Mouse (Mus musculus) brain, adult 2 months (tissue): ENCODE measurements around the gene Hba-a1.
"Not testable (repeated sequence)": the region's sequence is repeated elsewhere in the genome, so short reads cannot be mapped to it uniquely, and the experiment has no call there.

ENCODE experiments used
- DNase-seq: peaks from one replicate; pipeline ENCODE4 v3.0.0; 2011; ENCODE audit warnings: low read depth, low spot score

Gene Hba-a1

DNA sequence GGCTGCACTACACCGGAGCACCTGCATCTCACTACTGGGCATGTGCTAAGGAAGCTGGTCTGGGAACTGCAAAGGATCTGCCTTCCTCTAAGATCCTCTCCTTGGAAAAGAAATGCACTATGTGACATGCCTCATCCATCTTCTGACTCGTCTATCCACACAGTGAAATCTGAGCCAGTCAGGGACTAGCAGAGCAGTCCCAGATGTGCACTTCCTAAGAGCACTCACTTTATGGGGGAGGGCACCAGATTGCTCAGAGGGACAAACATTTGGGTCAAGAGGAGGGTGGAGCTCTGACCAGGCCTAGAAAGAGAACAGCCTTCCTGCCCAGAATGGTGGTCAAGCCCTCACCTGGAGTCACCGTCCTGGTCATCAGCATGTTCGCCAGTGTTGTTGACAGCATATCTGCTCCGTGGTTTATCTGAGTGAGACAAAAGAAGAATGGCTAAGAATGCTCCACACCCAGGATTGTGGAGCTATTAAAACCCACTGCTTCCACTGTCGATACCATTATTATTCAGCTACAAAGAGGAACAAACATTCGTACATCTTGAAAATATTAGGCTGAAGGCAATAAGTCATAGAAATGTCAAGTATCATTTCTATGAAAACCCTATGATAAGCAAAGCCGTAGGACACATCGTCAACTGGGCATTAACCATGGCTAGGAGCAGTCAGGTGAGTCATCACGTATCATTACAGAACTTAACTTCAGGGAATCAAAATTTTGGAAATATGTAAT, 20.5 kb upstream of the Hba-a1 start:
- DNase-seq, result no peak

DNA sequence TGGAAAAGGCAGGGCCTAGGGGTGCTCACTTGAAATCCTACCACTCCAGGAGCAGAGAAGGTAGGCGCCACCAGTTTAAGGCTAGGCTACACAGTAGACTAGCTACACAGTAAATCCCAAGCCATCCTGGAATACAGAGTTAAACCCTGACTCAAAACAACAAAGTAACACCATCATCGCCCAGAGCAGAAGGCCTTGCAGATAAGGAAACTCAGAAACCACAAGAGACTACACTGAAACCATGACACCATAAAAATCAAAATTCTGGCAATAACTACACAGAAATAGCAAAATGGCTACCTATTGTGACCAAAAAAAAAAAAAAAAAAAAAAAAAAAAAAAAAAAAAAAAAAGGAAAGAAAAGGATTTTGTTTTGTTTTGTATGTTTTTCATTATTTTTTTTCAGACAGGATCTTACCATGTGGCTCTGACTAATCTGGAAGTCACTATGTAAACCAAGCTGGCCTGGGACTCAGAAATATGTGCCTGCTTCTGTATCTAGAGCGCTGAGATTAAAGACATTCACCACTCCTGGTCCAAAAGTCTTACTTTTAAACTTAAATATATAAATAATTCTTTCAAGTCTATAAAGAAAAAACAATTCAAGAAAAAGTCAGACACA, 18.1 kb upstream of the Hba-a1 start:
- DNase-seq, result no peak

DNA sequence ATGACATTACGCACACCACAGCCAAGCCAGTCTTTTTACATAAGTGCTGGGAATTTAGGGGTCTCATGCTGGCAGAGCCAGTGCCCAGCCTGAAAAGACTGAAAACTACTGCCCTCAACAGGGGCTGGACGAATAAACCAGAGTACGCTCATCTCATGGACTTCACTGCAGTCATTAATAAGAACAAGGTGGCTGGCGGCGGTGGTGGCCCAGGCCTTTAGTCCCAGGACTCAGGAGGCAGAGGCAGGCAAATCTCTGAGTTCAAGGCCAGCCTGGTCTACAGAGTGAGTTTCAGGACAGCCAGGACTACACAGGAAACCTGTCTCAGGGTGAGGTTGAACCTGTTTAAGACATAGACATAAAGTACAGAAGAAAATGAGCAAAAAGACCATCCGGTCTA, 17.1 kb upstream of the Hba-a1 start:
- DNase-seq, result no peak

DNA sequence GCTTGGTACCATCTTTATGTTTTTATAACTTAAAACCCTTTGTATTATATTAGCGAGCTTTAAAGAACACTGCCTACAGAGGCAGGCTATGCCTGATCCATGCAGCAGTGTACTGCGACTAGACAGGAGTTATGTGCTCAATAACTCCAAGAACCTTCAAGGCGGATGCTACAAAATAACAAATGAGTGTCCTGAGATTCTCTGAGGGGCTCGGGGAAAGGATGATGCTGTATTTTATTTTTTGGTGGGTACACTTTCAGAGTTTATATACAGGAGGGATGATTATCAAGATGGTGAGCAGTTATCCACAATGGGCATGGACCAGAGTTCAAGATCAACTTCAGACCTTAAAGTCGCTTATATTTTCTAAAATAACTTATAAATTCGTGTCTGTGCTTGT, 16.5 kb upstream of the Hba-a1 start:
- peak; percentile 14 for DNase-seq

DNA sequence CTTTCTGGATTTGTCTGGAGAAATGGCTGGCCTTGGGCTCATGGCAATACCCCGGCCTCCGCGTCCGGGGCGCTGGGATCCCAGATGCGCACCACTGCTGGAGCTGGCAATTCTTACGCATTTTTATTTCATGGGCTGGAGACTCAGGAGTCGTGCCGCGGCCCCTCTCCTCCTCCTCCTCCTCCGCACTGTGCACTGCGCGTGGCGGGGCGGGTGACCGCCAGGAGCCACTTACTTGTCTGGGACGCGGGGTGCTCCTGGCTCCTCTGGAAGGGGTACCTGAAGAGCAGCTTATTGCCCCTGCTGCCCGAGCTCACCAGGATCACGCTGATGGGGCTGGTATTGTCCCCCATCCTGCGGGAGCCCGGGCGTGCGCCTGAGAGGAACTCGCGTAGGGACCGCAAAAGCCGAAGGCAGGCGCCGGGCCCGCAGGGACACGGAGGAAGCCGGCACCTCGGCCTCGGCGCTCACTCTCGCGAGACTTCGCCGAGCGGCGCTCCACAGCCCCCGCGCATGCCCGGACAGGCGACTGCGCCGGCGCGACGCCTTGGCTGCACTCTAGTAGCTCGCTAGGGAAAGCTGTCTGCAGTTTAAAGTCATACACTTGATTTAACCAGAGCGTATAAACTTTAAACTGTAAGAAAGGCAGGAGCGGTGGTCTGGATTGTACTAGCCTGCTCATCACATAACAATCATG, 16.0 kb upstream of the Hba-a1 start, which contains the start of gene Nprl3:
Gene Nprl3 (minus strand): TSS at position 520 of the 697 bp plus-strand sequence.
- peak; percentile 97 for DNase-seq

DNA sequence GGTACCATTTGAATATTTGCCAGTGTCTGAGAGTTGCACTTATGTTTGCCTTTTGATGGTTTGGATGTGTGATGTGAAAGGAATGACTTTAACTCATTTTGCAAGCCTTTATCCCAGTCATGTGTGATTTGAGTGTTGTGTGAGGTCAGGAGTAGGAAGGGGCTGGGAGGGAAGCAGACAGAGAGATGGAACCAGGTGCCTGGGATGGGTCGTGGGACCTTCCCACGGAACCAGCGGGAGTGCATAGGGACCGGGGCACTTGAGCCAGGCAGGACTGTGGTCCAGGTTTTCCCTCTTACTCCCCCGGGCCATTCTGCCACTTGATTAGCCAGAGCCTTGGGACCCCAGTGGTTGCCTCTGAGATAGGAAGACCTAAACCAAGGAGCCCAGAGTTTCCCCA, 15.3 kb upstream of the Hba-a1 start:
- no peak for DNase-seq

DNA sequence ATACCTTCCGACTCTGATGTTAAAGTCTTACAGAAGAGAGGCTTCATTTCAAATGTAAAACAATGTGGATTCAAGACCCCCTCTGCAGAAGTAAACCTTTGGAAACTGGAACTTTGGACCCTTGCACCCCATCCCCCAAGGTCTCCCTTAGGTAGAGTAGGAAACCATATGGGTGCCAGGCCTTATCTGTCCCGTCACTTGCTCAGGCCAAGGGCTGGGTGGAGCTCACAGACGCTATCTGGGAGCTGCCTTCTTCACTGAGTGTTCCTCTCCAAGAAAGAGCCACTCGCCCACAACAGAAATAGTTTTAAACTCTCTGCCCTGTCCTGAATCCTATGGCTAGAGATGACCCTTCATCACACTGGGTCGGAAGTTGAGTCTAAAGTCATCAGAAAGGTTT, 14.4 kb upstream of the Hba-a1 start:
- DNase-seq, result no peak

DNA sequence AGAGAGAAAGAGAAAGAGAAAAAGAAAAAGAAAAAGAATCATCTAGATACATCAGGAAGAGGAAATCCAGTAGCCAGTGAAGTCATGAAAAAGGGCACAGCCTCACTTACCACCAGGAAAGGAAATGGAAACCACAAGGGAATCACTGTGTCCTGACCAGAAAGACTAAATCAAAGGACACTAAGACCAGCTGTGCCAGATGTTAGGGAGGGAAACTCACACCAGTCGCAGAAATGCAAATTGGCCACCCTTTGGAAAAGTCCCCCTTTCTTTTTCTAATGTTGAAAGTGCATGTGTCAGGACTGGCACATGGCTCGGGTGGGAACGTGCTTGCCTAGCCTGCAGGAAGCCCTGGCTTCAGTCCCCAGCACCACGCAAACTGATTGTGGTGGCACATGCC, 12.1 kb upstream of the Hba-a1 start:
- DNase-seq, result no peak

DNA sequence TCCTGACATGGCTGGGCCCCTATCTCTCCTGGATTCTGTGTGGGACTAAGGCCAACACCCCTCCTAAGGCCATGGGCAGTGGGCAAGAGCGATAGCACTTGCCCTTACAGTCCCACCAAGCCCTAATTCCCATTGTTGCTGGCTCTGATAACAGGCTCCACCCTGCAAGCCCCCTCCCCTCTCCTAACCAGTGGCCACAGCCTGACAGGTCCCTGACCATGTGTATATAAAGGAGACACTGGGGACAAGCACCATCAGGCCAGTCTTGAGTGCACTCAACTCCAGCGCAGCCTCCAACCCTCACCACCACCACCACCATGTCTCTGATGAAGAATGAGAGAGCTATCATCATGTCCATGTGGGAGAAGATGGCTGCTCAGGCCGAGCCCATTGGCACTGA, 7.0 kb upstream of the Hba-a1 start, which contains the start of gene Hba-x:
Gene Hba-x (plus strand): TSS at position 54 of the 400 bp plus-strand sequence.
- no peak for DNase-seq

DNA sequence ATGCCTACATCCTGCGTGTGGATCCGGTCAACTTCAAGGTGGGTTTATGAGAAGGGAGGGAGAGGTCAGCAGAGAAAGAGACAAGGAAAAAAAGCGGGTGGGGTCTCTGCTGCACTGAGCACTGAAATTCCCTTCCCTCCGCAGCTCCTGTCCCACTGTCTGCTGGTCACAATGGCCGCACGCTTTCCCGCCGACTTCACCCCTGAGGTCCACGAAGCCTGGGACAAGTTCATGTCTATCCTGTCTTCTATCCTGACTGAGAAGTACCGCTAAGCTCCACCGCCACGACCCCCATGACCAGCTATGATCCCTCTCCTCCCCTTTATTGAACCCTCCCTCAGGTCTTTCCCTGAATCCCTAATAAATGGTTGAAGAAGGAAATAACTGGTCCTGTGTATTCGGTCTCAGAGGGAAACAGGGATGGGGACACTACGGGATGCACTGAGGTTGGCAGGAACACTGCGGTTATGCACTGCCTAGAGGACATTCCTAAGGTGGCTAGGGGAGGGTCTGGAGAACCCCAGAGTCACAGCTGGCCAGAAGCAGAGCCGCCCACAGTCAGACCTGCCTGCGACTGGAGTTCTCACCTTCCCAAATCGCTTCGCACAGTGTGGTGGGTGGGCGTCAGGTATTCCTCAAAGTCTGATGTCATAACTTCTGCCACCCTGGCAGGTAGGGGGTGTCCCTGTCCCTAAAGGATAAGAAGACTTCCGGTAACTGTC, 5.4 kb upstream of the Hba-a1 start:
- no peak for DNase-seq

DNA sequence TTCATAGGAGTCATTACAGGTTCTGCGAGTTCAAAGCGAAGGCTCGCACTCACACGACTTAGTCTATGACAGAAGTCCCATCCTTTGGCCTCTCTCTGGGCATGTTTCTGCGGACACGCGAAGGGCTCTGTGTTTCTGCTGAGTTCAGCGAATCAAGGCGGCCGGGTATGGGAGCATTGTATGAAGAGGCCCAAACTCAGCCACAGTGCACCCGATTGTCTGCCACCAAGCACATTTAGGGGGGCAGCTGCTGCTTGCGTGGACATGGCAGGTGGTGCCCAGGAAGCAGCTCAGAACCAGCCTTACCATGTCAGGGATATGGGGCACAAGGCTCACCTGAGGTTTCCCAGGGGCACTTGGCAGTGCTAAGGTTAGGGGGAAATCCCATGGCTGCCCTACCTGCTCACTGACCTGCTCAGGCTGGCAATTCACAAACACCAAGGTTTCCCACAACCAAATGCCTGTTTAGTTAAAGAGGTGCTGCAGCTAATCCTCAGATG, 4.8 kb upstream of the Hba-a1 start:
- DNase-seq, result no peak

DNA sequence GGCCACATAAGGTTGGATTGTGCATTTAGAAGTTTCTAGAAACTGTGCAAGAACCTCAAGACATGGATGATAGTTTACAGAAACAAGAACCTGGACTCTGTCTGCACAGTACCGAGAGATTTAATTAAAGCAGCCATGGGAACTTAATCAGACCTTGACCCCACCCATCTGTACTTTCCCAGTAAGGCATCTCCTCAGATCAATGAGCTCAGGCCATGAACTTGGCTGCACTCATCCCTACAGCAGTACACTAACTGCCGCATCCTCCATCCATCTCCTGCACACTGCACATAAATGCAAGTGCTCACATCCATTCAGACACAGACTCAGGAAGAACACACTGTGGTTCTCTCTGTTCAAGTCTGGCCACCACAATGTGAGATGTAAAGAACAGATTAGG, 2.7 kb upstream of the Hba-a1 start:
- no peak for DNase-seq

DNA sequence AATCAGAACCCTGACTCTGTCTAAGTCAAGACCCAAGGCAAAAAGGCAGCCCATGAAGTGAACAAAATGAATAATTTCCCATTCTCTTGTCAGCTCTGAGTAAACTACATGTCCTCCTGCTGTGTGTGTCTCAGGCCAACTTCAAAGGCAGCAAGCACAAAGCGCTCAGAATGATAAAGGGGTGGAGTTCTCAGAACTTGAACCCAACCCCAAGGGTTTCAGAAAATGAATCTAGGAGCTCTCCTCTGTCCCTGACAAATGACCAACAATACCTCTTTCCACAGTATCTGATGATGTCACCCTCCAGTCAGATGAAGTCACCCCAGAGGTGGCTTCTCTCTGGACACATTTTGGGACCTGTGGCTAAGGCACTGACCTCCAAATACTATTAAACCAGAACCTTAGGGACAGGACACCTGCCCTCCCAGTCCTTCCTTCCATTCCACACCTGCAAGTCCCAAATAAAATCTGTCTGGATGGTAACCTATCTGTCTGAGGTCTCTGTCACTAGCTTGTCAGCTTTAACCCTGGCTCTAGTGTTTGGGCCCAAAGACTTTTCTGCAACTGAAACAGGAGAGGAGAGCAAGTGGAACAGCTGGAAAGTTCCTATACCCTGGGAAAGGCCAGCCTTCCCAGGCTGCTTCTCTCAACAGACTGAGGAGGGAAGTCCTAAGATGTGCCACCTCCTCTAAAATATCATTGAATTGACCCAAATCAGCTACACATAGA, 1.7 kb upstream of the Hba-a1 start:
- no peak for DNase-seq

DNA sequence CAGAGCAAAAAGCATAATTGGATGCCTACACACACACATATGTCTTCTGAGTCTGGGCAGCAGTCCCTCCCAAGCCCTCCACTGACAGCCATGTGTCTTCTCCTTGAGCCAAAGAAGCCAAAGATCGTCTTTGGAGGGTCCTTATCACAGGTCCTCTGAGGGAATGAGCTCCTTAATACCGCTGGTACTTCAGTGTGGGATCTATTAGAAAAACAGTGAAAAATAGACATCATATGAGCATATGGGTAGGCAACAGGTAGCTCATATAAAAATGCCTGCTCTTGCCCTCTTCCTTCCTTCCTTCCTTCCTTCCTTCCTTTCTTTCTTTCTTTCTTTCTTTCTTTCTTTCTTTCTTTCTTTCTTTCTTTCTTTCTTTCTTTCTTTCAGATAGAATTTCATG, 1.3 kb downstream of the Hba-a1 start:
- DNase-seq, result not testable (repeated sequence)

DNA sequence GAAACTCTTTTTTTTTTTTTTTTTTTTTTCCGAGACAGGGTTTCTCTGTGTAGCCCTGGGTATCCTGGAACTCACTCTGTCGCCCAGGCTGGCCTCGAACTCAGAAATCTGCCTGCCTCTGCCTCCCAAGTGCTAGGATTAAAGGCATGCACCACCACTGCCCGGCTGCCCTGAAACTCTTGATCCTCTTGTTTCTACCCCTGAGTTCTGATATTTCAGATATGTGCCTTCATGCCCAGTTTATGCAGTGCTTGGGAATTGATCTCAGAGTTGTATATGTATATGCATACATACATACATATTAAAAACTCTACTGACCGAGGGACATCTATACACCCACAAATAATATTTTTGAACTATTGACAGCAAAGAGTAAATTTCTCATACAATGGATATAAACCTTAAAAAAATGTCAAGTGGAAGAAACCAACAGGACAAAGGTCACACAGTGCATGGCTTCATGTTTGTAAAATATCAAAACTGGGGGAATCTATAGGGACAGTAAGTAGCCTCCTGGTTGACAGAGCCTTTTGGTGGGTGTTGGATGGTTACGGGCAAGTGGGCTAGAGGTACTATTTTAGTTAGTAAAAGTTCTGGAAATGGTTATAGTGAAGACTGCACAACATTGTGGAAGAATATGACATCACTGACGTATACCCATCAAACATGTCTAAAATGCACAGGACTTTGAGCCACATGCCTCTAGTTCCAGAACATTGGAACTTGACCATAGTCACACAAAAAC, 1.9 kb downstream of the Hba-a1 start:
- no peak for DNase-seq

DNA sequence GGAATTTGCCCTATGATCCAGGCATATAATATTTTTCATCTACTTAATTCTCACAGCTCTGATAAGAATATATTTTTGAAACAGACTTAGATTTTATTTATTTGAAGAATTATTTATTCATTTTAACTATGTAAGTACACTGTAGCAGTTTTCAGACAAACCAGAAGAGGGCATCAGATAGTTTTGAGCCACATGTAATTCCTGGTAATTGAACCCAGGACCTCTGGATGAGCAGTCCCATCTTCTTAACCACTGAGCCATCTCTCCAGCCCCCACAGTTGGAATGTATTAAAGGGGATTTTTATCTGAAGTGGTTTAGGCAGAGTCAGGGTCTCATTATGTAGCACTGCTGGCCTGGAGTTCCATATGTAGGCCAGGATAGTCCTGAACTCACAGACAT, 2.6 kb downstream of the Hba-a1 start:
- DNase-seq, result not testable (repeated sequence)

DNA sequence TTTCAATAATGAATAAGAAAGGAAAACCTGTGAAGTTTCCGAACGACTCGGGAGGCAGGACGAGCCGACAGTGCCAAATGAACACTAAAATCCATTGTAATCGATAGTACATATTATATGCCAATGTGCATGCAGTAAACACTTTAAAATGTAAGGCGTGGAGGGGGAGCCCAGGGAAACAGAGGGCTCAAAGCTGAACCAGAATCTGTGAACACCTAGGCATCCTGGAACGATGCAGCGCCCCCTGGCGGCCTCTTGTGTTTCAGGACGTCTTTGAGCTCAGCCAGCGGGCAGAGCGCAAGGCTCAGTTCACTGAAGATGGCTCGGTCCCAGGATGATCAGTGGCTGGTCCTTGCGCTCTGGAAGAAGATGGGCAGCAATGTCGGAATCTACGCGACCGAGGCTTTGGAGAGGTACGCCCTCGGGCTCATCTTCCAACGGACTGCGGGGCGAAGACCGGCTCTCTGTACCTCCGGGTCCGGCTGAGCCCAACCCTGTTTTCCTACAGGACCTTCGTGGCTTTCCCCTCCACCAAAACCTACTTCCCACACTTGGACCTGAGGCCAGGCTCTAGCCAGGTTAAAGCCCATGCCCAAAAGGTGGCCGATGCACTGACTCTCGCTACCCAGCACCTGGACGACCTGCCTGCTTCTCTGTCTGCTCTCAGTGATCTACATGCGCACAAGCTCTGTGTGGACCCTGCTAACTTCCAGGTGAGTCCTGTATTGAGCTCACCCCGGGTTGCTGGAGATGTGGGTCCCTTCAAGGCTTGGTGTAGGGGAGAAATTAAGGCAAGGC, 3.6 kb downstream of the Hba-a1 start, which contains the start of gene Hbq1b:
Gene Hbq1b (plus strand): TSS at position 271 of the 798 bp plus-strand sequence.
- peak; percentile 65 for DNase-seq

DNA sequence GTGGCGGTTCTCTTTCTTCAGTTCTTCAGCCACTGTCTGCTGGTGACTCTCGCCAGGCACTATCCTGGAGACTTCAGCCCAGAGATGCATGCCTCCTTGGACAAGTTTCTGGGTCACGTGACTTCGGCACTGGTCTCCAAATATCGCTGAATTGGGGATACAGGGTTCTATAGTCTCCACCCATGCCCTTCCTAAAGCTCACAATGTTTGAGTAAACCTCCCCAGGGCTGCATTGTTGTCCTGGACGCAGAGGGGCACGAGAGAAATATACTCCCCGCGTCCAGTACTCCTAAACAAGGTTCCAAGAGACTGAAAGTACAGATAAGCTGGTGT, 4.1 kb downstream of the Hba-a1 start:
- DNase-seq, result no peak

DNA sequence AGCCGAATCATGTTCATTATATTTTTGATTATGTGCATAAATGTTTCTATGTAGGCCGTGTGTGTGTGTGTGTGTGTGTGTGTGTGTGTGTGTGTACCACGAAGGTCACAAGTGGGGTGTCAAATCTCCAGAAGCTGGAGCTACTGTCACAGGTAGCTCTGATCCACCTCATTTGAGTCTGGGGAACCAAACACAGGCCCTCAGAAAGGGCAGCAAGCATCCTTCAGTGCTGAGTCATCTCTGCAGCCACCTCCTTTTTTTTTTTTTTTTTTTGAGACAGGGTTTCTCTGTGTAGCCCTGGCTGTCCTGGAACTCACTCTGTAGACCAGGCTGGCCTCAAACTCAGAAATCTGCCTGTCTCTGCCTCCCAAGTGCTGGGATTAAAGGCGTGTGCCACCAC, 9.5 kb downstream of the Hba-a1 start:
- not testable (repeated sequence) for DNase-seq

DNA sequence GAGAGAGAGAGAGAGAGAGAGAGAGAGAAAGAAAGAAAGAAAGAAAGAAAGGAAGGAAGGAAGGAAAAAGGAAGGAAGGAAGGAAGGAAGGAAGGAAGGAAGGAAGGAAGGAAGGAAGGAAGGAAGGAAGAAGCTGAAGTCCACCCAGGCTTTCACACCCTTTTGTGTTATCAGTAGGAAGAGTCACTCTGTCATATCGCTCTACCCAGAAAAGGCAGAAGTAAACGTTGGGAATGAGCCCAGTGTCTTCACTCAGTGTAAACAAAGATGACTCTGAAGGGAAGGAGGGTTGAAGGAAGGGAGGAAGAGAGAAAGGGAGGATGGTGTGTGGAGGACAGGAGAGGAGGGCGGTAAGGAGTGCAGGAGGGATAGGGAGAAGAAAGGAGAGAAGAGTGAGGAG, 10.2 kb downstream of the Hba-a1 start:
- DNase-seq, result not testable (repeated sequence)
